Mouse (Mus musculus) forebrain, embryonic 11.5 days (tissue): ENCODE measurements around the gene Slc25a25. TPM values are rescaled to one million over a fixed set of nuclear protein-coding genes. Genes with fewer than 3 reads are reported as not detected.
A peak's percentile ranks its signal among the peaks of the same experiment; 100 is the strongest.

Source experiments
- ATAC-seq: fragments of 200-750 bp; cut with Nextera tagmentation; replicated peaks from 2 replicates; pipeline ENCODE4 v1.8.0; 2017; ENCODE audit warnings: moderate TSS enrichment; ENCODE audit not compliant: low FRiP score
- DNase-seq: peaks from one replicate; pipeline ENCODE4 v3.0.0-alpha.2; 2017; ENCODE audit warnings: low spot score
- H3K27ac ChIP-seq: fragments of 300-500 bp; sonication (generic); 2 replicates; pipeline ENCODE4 v1.5.1; 2014; ENCODE audit warnings: low read depth, low read length
- H3K27me3 ChIP-seq: fragments of 300-500 bp; sonication (generic); 2 replicates; pipeline ENCODE4 v1.6.1; 2014; ENCODE audit warnings: mild to moderate bottlenecking, low read length, mixed read lengths; ENCODE audit not compliant: control insufficient read depth, insufficient read depth
- H3K36me3 ChIP-seq: fragments of 300-500 bp; sonication (generic); 2 replicates; pipeline ENCODE4 v1.6.1; 2014; ENCODE audit warnings: mild to moderate bottlenecking, low read length, moderate library complexity, mixed read lengths; ENCODE audit not compliant: control insufficient read depth, insufficient read depth
- H3K4me1 ChIP-seq: fragments of 300-500 bp; sonication (generic); replicated peaks from 2 replicates; pipeline ENCODE4 v1.6.1; 2014; ENCODE audit warnings: low read length, mixed read lengths; ENCODE audit not compliant: control insufficient read depth, insufficient read depth
- H3K4me2 ChIP-seq: fragments of 300-500 bp; sonication (generic); 2 replicates; pipeline ENCODE4 v1.6.1; 2014; ENCODE audit warnings: low read depth, mild to moderate bottlenecking, low read length, moderate library complexity, mixed read lengths; ENCODE audit not compliant: severe bottlenecking
- H3K4me3 ChIP-seq: fragments of 300-500 bp; sonication (generic); 2 replicates; pipeline ENCODE4 v1.5.1; 2014; ENCODE audit warnings: low read depth, low read length
- H3K9ac ChIP-seq: fragments of 300-500 bp; sonication (generic); 2 replicates; pipeline ENCODE4 v1.6.1; 2014; ENCODE audit warnings: low read length
- H3K9me3 ChIP-seq: fragments of 300-500 bp; sonication (generic); 2 replicates; pipeline ENCODE4 v1.6.1; 2016; ENCODE audit warnings: low read length, mixed read lengths; ENCODE audit not compliant: control insufficient read depth
- WGBS: fragments of 180-500 bp; shearing (Covaris S2); extraction: QIAGEN DNeasy Blood & Tissue Kit; methylation state at CpG from one replicate; pipeline ENCODE4 v1.1.7; 2014; 5-methylcytosine and 5-hydroxymethylcytosine counted together
- polyA plus RNA-seq: library from polyadenylated mRNA; unstranded; fragments of >200 nt; fragmentation: Nextera tagmentation; extraction: Ambion mirVana; gene quantifications from 2 replicates; pipeline ENCODE4 v1.2.1, GENCODE M21; 2014

Slc25a25 gene
- polyA plus RNA-seq, 1 experiment from 2014 or later = 25.9 TPM

DNA sequence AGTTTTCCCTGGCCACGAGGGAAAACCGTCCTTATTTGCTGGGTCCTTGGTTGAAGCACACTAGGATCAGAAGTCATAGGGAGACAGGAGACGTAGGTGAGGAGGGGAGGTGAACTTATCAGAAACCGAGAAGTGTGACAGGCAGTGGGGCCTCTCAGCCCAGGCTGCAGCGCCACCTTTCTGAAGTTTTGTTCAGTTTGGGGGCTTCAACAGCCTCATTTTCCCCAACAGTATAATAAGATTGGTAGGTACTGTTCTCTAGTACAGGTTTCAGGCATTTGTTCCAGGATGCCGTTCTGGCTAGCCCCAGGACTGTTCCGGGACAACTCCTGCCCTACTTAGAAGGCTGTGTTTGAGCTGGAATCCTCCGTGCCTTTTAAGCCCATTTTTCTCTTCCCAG, 56.3 kb downstream of the Slc25a25 start:
- Histone ChIP-seq H3K4me3 (peak overlapping the region; percentile 80), H3K27ac (peak overlapping the region; percentile 75; the same call in 1 of the 2 replicates), H3K9me3 (no peaks in the 10 kb centered on the region), H3K4me2 (peak overlapping the region; percentile 83), H3K27me3 (no peaks in the 10 kb centered on the region), H3K9ac (peak overlapping the region; percentile 76), H3K36me3 (no peaks in the 10 kb centered on the region; the same call in 1 of the 2 replicates), H3K4me1 (peaks cover 3% of the 10 kb centered on the region; the same call in 1 of the 2 replicates)
- DNase-seq (peak; percentile 65), ATAC-seq (0 out of 2 replicates have a peak, but pooled peaks have one; percentile 6)
- WGBS = 7% methylated on average over 8 of the region's 8 CpGs

DNA sequence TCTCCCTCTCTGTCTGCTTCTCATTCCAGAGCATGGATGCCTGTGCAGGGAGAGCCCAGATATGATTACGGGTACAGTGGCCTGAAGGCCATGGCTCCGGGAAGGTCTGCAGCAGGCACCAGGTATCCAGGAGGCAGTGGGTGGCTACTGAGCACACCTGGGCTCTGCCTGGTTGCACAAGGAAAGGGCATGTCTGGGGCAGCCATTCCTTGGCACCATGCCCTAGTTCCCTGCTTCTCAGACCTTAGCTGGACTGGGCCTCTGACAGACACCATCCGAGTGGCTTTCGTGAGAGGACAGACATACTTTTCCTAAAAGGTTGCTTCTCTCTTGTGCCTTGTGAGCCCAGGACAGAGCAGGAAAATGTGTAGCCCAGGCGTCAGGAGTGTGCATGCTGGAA, 59.2 kb downstream of the Slc25a25 start:
- Histone ChIP-seq H3K27ac (no peak overlapping the region), H3K36me3 (no peaks in the 10 kb centered on the region), H3K9ac (no peak overlapping the region), H3K9me3 (no peaks in the 10 kb centered on the region), H3K4me3 (no peak overlapping the region), H3K4me2 (no peak overlapping the region), H3K27me3 (no peaks in the 10 kb centered on the region), H3K4me1 (peaks cover 3% of the 10 kb centered on the region; the same call in 1 of the 2 replicates)
- WGBS = 89% methylated on average over 5 of the region's 5 CpGs
- ATAC-seq (no peak), DNase-seq (no peak)

DNA sequence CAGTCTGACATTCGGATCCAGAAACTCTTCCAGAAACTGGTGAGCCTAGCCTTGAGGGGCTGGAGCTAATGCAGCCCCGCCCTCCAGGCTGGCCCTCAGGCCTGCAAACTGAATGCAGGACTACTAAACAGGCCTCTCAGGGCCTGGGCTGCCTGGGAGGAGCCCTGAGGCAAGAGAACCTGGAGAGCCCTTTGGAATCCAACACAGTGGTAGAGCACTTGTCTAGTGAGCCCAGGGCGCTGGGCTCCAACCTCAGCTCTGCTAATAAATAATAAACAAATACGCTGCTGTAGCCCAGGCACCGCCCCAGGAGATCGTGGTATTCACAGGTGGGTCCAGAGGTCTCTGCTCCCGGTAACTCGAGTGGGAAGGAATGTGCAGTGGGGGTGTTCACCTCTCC, 60.4 kb downstream of the Slc25a25 start:
- WGBS = 69% methylated on average over 8 of the region's 8 CpGs
- no peaks in the 10 kb centered on the region for H3K27me3 ChIP-seq
- H3K9me3 ChIP-seq = no peaks in the 10 kb centered on the region
- no peaks in the 10 kb centered on the region for H3K4me1 ChIP-seq
- no peak overlapping the region for H3K4me2 ChIP-seq
- H3K9ac ChIP-seq = no peak overlapping the region
- H3K4me3 ChIP-seq = no peak overlapping the region
- no peak overlapping the region for H3K27ac ChIP-seq
- H3K36me3 ChIP-seq = no peaks in the 10 kb centered on the region
- DNase-seq = no peak
- ATAC-seq = no peak

DNA sequence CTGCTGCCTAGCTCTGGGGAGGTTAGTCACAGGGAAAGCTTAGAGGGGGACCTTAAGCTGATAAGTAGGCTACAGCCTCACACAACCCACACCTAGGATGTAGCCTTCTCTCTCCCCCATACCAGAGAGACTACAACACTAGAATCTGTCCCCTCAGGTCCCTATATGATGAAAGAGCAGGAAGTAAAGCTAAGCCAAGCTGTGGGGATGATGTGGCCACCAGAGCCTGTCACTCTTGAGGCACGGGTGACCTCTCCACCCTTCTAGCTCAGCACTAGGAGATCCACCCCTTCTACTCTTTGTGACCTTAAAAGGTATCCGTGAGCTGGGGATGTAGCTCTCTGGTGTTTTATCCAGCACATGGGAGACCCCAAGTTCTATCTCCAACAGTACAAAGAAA, 62.1 kb downstream of the Slc25a25 start:
- no peak overlapping the region for H3K4me3 ChIP-seq
- no peaks in the 10 kb centered on the region for H3K36me3 ChIP-seq
- H3K9ac ChIP-seq = no peak overlapping the region
- no peak overlapping the region for H3K27ac ChIP-seq
- no peak overlapping the region for H3K4me2 ChIP-seq
- DNase-seq (no peak), ATAC-seq (no peak)
- WGBS = 66% methylated on average over 2 of the region's 2 CpGs
- H3K27me3 ChIP-seq = no peaks in the 10 kb centered on the region
- no peaks in the 10 kb centered on the region for H3K4me1 ChIP-seq
- no peaks in the 10 kb centered on the region for H3K9me3 ChIP-seq

DNA sequence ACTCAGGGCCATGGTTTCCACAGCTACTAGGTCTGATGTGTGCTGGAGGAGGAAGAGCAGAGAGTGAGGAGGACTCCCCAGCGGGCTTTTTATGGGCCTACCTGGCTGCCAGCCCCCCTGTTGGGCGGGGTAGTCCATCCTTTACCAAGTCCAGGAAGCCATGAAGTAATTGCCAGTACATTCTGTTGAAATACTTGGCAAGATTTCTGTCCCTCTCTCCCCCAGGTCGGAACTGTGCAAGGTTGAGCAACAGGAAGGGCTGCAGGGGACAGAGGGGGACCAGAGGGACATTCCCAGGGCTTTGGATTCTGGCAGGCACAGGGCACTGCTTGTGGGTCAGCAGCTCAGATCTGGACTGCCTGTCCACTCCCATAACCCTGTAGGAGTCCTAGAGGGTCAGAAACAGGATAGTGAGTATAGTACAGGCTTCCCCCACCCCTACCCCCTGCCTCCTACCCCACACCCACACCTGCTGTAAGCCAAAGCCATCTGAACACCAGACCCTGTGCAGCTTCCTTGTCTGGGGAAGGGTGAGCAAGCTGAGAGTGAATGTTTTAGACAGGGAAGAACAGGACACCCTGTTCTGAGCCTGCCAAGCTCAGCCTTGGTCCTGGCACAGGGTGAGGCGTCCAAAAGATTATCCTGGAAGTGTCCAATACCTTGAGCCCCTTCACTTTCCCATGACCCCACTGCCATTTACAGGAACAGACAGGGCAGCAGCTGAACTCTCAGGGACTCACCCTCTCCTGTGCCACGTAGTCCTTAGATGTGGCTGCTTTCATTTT, 63.3 kb downstream of the Slc25a25 start, which contains the start of gene Lcn2:
Gene Lcn2, minus strand, starts transcription at position 547 of the 785 bp plus-strand sequence.
- no peaks in the 10 kb centered on the region for H3K27me3 ChIP-seq
- H3K9me3 ChIP-seq = no peaks in the 10 kb centered on the region
- no peaks in the 10 kb centered on the region for H3K36me3 ChIP-seq
- no peaks in the 10 kb centered on the region for H3K4me1 ChIP-seq
- H3K27ac ChIP-seq = no peak within 1 kb of the TSS
- H3K4me3 ChIP-seq = no peak within 1 kb of the TSS
- H3K4me2 ChIP-seq = no peak within 1 kb of the TSS
- DNase-seq (no peak), ATAC-seq (no peak)
- H3K9ac ChIP-seq = no peak within 1 kb of the TSS; the same call in 1 of the 2 replicates
- WGBS = 61% methylated on average over 5 of the region's 5 CpGs

DNA sequence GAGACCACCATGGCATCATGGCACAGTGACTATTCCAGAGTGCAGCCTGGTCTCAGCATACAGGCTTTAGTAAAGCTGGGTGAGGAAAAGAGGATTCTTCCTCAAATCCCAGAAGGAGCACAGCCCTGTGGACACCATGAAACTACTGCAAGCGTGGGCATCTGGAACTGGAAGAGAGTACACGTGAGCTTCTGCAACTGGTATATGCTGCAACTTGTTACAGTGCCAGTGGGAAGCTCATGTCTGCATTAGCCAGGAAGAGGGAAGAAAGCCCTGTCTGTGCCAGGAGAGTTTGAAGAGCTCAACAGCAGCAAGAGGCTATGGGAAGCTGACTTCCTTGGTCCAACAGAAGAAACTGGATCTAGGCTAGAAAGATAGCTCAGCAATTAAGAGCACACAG, 68.6 kb downstream of the Slc25a25 start:
- no peak for ATAC-seq
- Histone ChIP-seq H3K4me1 (peaks cover 6% of the 10 kb centered on the region), H3K9ac (no peak overlapping the region), H3K4me3 (no peak overlapping the region), H3K27ac (no peak overlapping the region), H3K36me3 (peaks cover 3% of the 10 kb centered on the region; the same call in 1 of the 2 replicates), H3K4me2 (no peak overlapping the region), H3K27me3 (no peaks in the 10 kb centered on the region), H3K9me3 (no peaks in the 10 kb centered on the region)
- WGBS = 86% methylated on average over 2 of the region's 2 CpGs
- no peak for DNase-seq

DNA sequence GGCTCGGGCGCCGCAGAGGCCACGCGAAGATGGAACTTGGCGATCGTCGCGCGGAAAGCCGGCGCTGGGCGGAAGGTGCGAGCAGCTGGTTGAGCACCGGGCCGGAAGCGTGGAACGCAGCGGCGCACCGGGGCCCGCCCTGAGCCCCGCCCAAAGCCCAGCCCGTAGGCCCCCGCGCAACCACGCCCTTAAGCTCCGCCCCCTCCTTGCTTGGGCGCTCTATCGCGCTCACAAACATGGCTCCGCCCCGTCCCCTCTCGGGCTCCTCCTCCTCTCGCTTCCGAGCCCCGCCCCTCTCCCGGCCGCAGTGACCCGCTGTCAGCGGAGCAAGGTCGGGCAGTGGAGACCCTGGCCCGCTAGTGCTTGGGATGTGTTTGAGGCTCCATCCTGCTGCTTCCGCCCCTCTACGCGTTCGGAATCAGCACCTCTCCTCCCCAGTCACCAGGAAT, 69.4 kb downstream of the Slc25a25 start, which contains the start of gene 1110008P14Rik:
Gene 1110008P14Rik, minus strand, starts transcription at position 164 of the 449 bp plus-strand sequence.
- peak within 1 kb of the TSS; percentile 39 for H3K9ac ChIP-seq
- peak within 1 kb of the TSS; percentile 76 for H3K4me2 ChIP-seq
- peak; percentile 88 for ATAC-seq
- peak; percentile 96 for DNase-seq
- peaks cover 6% of the 10 kb centered on the region for H3K4me1 ChIP-seq
- H3K9me3 ChIP-seq = no peaks in the 10 kb centered on the region
- no peaks in the 10 kb centered on the region for H3K27me3 ChIP-seq
- H3K36me3 ChIP-seq = peaks cover 3% of the 10 kb centered on the region; the same call in 1 of the 2 replicates
- under 1% methylated on average over 46 of the region's 47 CpGs for WGBS
- no peak within 1 kb of the TSS for H3K27ac ChIP-seq
- H3K4me3 ChIP-seq = peak within 1 kb of the TSS; percentile 61

DNA sequence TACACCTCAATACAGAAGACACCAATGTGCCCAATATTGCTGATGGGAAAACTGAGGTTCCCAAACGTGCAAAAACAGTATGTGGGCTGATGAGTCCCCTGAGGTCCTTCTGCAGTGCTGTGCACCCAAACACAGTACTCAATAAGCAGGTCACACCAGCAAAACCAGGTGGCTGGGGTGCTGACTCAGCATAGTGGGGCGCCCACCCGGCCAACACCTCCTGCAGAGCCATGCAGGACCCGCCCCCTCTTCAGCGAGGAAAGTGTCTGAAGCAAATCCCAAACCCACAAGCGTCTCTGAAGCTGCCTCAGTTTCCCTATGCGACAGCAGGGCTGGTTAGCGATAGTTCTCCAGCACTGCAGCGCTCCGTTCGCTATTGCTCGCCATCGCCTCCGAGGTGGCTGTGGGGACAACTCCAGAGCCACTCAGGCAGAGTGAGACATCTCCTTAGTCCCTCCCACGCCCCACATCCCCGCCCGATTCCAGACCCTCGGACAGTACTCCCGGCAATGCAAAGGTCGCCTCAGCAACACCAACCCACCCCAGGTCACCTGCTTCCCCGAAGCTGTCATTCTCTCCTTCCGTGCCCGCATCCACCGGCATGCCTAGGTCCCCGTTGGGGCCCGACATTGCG, 70.0 kb downstream of the Slc25a25 start:
- Histone ChIP-seq H3K9ac (peak overlapping the region; percentile 39), H3K4me2 (peak overlapping the region; percentile 76), H3K27me3 (no peaks in the 10 kb centered on the region), H3K4me3 (peak overlapping the region; percentile 61), H3K27ac (no peak overlapping the region), H3K36me3 (peaks cover 7% of the 10 kb centered on the region; the same call in 1 of the 2 replicates), H3K9me3 (no peaks in the 10 kb centered on the region), H3K4me1 (peaks cover 6% of the 10 kb centered on the region)
- 2% methylated on average over 27 of the region's 27 CpGs for WGBS
- ATAC-seq (peak; percentile 54), DNase-seq (no peak)
